Mouse (Mus musculus) spleen, adult 18-20 months (tissue): ENCODE data around the gene Sart3.

Experiments used
- DNase-seq, 2 experiments: peaks; one replicate each; pipeline ENCODE4 v3.0.0; 2022; ENCODE audit warnings: mixed read lengths in 2 of 2

Gene Sart3

GRCm38 (mm10) chr5:113765641-113766526, 6.4 kb downstream of the Sart3 start:
- DNase-seq: no peak

GRCm38 (mm10) chr5:113764426-113764825, 7.9 kb downstream of the Sart3 start:
- no peak for DNase-seq

- DNase-seq: no peak
Measured at GRCm38 (mm10) chr5:113761585-113761984, 10.7 kb downstream of the Sart3 start.

GRCm38 (mm10) chr5:113755347-113756030, 16.8 kb downstream of the Sart3 start:
- no peak for DNase-seq

GRCm38 (mm10) chr5:113751521-113752157, 20.7 kb downstream of the Sart3 start:
- DNase-seq: no peak

GRCm38 (mm10) chr5:113748556-113749331, 23.6 kb downstream of the Sart3 start:
- no peak for DNase-seq

- DNase-seq: no peak
Measured at GRCm38 (mm10) chr5:113747629-113748028, 24.7 kb downstream of the Sart3 start.

- no peak for DNase-seq
Measured at GRCm38 (mm10) chr5:113737607-113738237, 34.6 kb downstream of the Sart3 start.

- no peak for DNase-seq
Measured at GRCm38 (mm10) chr5:113736522-113737164, 35.7 kb downstream of the Sart3 start.

GRCm38 (mm10) chr5:113736113-113736502, 36.2 kb downstream of the Sart3 start:
- DNase-seq: no peak

GRCm38 (mm10) chr5:113735345-113736112, 36.8 kb downstream of the Sart3 start, which contains the start of gene Ficd:
Ficd (plus strand) TSS chr5:113735803.
- DNase-seq: peak; percentile 84 to 85

GRCm38 (mm10) chr5:113735023-113735344, 37.3 kb downstream of the Sart3 start:
- no peak for DNase-seq

GRCm38 (mm10) chr5:113734376-113734775, 37.9 kb downstream of the Sart3 start:
- no peak for DNase-seq

GRCm38 (mm10) chr5:113732182-113732581, 40.1 kb downstream of the Sart3 start:
- peak in 1 of 2 experiments; percentile 55 for DNase-seq

GRCm38 (mm10) chr5:113731174-113731573, 41.1 kb downstream of the Sart3 start:
- no peak for DNase-seq

GRCm38 (mm10) chr5:113730641-113731121, 41.6 kb downstream of the Sart3 start:
- DNase-seq: no peak

- DNase-seq: no peak
Measured at GRCm38 (mm10) chr5:113728691-113729090, 43.6 kb downstream of the Sart3 start.

- no peak for DNase-seq
Measured at GRCm38 (mm10) chr5:113728011-113728410, 44.3 kb downstream of the Sart3 start.

GRCm38 (mm10) chr5:113727238-113727637, 45.1 kb downstream of the Sart3 start:
- DNase-seq: no peak

GRCm38 (mm10) chr5:113726618-113727017, 45.7 kb downstream of the Sart3 start:
- no peak for DNase-seq

- DNase-seq: no peak
Measured at GRCm38 (mm10) chr5:113725417-113725816, 46.9 kb downstream of the Sart3 start.
